17 mouse cellular contexts compared by ENCODE assay signal in the genomic region with DNA sequence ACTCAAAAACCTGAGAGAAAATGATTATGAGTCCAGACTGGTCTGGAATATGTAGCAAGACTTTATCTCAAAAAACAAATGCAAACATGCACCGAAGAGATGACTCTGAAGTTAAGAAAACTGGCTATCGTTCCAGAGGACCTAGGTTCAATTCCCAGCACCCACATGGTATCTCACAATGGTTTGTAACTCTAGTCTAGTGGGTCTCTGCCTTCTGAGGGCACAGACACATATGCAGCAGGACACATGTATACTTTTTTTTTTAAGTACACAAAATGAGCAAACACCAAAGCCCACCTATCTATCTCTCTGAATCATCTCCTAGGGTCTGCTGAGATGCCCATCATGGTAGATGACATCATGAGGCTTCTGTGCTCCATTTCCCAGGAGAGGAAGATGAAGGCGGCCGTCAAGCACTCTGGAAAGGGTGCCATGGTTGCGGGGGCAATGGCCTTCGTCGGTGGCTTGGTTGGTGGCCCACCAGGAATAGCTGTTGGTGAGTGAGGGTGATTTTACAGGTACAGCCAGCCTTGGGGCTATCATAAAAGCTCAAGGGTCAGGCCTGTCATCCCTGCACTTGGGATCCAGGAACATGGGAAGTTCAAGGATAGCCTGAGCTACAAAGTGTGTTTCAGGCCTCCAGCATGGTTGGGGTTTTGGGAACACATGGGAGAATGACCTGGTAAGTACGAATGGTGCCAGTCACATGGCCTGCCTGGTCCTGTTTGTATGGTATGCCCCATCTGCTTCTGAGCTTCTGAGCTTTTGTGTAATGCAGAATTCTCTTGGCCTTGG. TPM values are rescaled to one million over a fixed set of nuclear protein-coding genes. Genes with fewer than 3 reads are reported as not detected.
A peak's percentile ranks its signal among the peaks of the same experiment; 100 is the strongest.
DNase-seq lines count a peak whose midpoint lies in the region; ATAC-seq and TF ChIP-seq lines count a peak whose summit lies in the region.
"Had no signal": no experiment of that assay in that cellular context is flagged by ENCODE, and none has a peak within 500 bp of the region (broad histone marks: within the 10 kb centered on the region; RNA-seq: fewer than 3 reads in every experiment).

No protein-coding gene starts in this region.

- no peak overlapping the region for H3K9ac ChIP-seq in kidney, embryonic 14.5 days (ENCODE audit: low read depth, low read length)
- no peak overlapping the region for H3K9ac ChIP-seq in stomach, embryonic 16.5 days (ENCODE audit: low read length)
- H3K9ac ChIP-seq in stomach, postnatal 0 days (ENCODE audit: low read length), result no peak overlapping the region
- no peak overlapping the region for H3K9ac ChIP-seq in midbrain, embryonic 13.5 days (replicated peaks)
- H3K9ac ChIP-seq: forebrain, embryonic 12.5 days; hindbrain, embryonic 14.5 days; intestine, embryonic 15.5 days; liver, embryonic 14.5 days had no signal

- no peak overlapping the region for H3K4me3 ChIP-seq in kidney, embryonic 14.5 days (ENCODE audit: low read length)
- no peak overlapping the region for H3K4me3 ChIP-seq in stomach, embryonic 16.5 days (replicated peaks; ENCODE audit: low read length)
- no peak overlapping the region for H3K4me3 ChIP-seq in stomach, postnatal 0 days (ENCODE audit: low read depth, low read length)
- no peak overlapping the region for H3K4me3 ChIP-seq in small intestine, adult 2 months (ENCODE audit: low read depth, low read length)
- no peak overlapping the region for H3K4me3 ChIP-seq in midbrain, embryonic 13.5 days (replicated peaks)
- H3K4me3 ChIP-seq: forebrain, embryonic 12.5 days; intestine, embryonic 15.5 days had no signal

- no peak for ATAC-seq in kidney, embryonic 14.5 days (ENCODE audit: low FRiP score, low TSS enrichment)
- no peak for ATAC-seq in stomach, embryonic 16.5 days (ENCODE audit: insufficient read depth, low FRiP score)
- ATAC-seq in stomach, postnatal 0 days (ENCODE audit: low FRiP score, low TSS enrichment), result no peak
- no peak for ATAC-seq in megakaryocyte progenitor cell, adult 5-6 weeks (replicated peaks; ENCODE audit: poor library complexity)
- no peak for ATAC-seq in midbrain, embryonic 13.5 days
- ATAC-seq: intestine, embryonic 15.5 days had no signal

- 92% methylated on average over 8 of the region's 8 CpGs for WGBS in kidney, embryonic 14.5 days
- 88% methylated on average over 8 of the region's 8 CpGs for WGBS in stomach, embryonic 16.5 days
- WGBS in stomach, postnatal 0 days, result 84% methylated on average over 8 of the region's 8 CpGs
- 86% methylated on average over 8 of the region's 8 CpGs for WGBS in small intestine, adult 2 months
- WGBS in midbrain, embryonic 13.5 days, result 92% methylated on average over 8 of the region's 8 CpGs

- TF ChIP-seq EP300 in stomach, postnatal 0 days (optimal IDR thresholded peaks at IDR 0.05), result no peak

- no peaks in the 10 kb centered on the region; the same call in 1 of the 2 replicates for H3K9me3 ChIP-seq in kidney, embryonic 14.5 days (ENCODE audit: control insufficient read depth, low read length)
- H3K9me3 ChIP-seq in stomach, embryonic 16.5 days (replicated peaks; ENCODE audit: control insufficient read depth, low read length), result no peaks in the 10 kb centered on the region
- no peaks in the 10 kb centered on the region for H3K9me3 ChIP-seq in stomach, postnatal 0 days (ENCODE audit: control insufficient read depth, low read length)
- no peaks in the 10 kb centered on the region for H3K9me3 ChIP-seq in midbrain, embryonic 13.5 days
- H3K9me3 ChIP-seq: forebrain, embryonic 12.5 days; intestine, embryonic 15.5 days had no signal

- no peak for TF ChIP-seq CTCF in stomach, postnatal 0 days (IDR thresholded peaks at IDR 0.05; ENCODE audit: low read depth)
- no peak for TF ChIP-seq CTCF in small intestine, adult 2 months (IDR thresholded peaks at IDR 0.05; ENCODE audit: extremely low read depth, insufficient read length, insufficient replicate concordance, low read depth, low read length)

- DNase-seq in kidney, adult 9 months, result no peak
- DNase-seq in stomach, postnatal 0 days (ENCODE audit: low spot score), result no peak
- DNase-seq in forelimb bud, embryonic 11.5 days (ENCODE audit: low read depth, low spot score), result peak; percentile 40
- DNase-seq: cerebellum, adult 18-20 months; cerebellum, postnatal 36 days; heart, adult 18-20 months; right cerebral cortex, postnatal 4 days had no signal

- TF ChIP-seq POLR2A in small intestine, adult 2 months (IDR thresholded peaks at IDR 0.05; ENCODE audit: low read depth, low read length), result no peak

- H3K27ac ChIP-seq in kidney, embryonic 14.5 days (ENCODE audit: low read depth, low read length), result peak overlapping the region; percentile 24; the same call in 1 of the 2 replicates
- peak overlapping the region; percentile 51; the same call in 1 of the 2 replicates for H3K27ac ChIP-seq in stomach, embryonic 16.5 days (ENCODE audit: low read length)
- no peak overlapping the region for H3K27ac ChIP-seq in stomach, postnatal 0 days (replicated peaks)
- peak overlapping the region; percentile 76 for H3K27ac ChIP-seq in small intestine, adult 2 months (ENCODE audit: insufficient read depth, low read depth, low read length)
- H3K27ac ChIP-seq in midbrain, embryonic 13.5 days, result no peak overlapping the region
- H3K27ac ChIP-seq: forebrain, embryonic 12.5 days; hindbrain, embryonic 14.5 days; intestine, embryonic 15.5 days; liver, embryonic 14.5 days had no signal

- no peaks in the 10 kb centered on the region for H3K4me1 ChIP-seq in kidney, embryonic 14.5 days (ENCODE audit: control insufficient read depth, insufficient read depth, low read length)
- H3K4me1 ChIP-seq in stomach, embryonic 16.5 days (ENCODE audit: control insufficient read depth, insufficient read depth, low read length), result peaks cover 5% of the 10 kb centered on the region; the same call in 1 of the 2 replicates
- H3K4me1 ChIP-seq in stomach, postnatal 0 days (replicated peaks; ENCODE audit: control insufficient read depth, insufficient read depth), result no peaks in the 10 kb centered on the region; the same call in 1 of the 2 replicates
- peaks cover 21% of the 10 kb centered on the region; the same call in 1 of the 2 replicates for H3K4me1 ChIP-seq in small intestine, adult 2 months (ENCODE audit: control insufficient read depth, insufficient read depth, insufficient read length, low read length)
- peaks cover 9% of the 10 kb centered on the region for H3K4me1 ChIP-seq in midbrain, embryonic 13.5 days (replicated peaks)

- no peak overlapping the region for H3K4me2 ChIP-seq in kidney, embryonic 14.5 days (replicated peaks; ENCODE audit: low read depth, low read length)
- no peak overlapping the region for H3K4me2 ChIP-seq in stomach, embryonic 16.5 days (ENCODE audit: low read depth, low read length)
- no peak overlapping the region for H3K4me2 ChIP-seq in stomach, postnatal 0 days (replicated peaks; ENCODE audit: low read depth)
- no peak overlapping the region for H3K4me2 ChIP-seq in midbrain, embryonic 13.5 days (replicated peaks)
- H3K4me2 ChIP-seq: forebrain, embryonic 12.5 days; hindbrain, embryonic 14.5 days; intestine, embryonic 15.5 days; midbrain, embryonic 11.5 days had no signal

- no peaks in the 10 kb centered on the region for H3K27me3 ChIP-seq in kidney, embryonic 14.5 days (ENCODE audit: control insufficient read depth, insufficient read depth, low read length)
- H3K27me3 ChIP-seq in stomach, embryonic 16.5 days (ENCODE audit: control insufficient read depth, insufficient read depth, low read length), result no peaks in the 10 kb centered on the region
- H3K27me3 ChIP-seq in stomach, postnatal 0 days (ENCODE audit: control insufficient read depth, insufficient read depth, low read length), result no peaks in the 10 kb centered on the region
- H3K27me3 ChIP-seq in small intestine, adult 2 months (ENCODE audit: control insufficient read depth, insufficient read depth, low read length), result no peaks in the 10 kb centered on the region
- no peaks in the 10 kb centered on the region for H3K27me3 ChIP-seq in midbrain, embryonic 13.5 days
- H3K27me3 ChIP-seq: forebrain, embryonic 12.5 days; intestine, embryonic 15.5 days had no signal

- H3K36me3 ChIP-seq in kidney, embryonic 14.5 days (ENCODE audit: control insufficient read depth, insufficient read depth, low read length), result no peaks in the 10 kb centered on the region
- no peaks in the 10 kb centered on the region for H3K36me3 ChIP-seq in stomach, embryonic 16.5 days (ENCODE audit: control insufficient read depth, insufficient read depth, low read length)
- H3K36me3 ChIP-seq in stomach, postnatal 0 days (ENCODE audit: control insufficient read depth, insufficient read depth, low read length), result no peaks in the 10 kb centered on the region
- peaks cover 27% of the 10 kb centered on the region for H3K36me3 ChIP-seq in small intestine, adult 2 months (ENCODE audit: control insufficient read depth, insufficient read depth, low read length)
- H3K36me3 ChIP-seq in midbrain, embryonic 13.5 days, result peaks cover 16% of the 10 kb centered on the region
- H3K36me3 ChIP-seq: forebrain, embryonic 12.5 days; intestine, embryonic 15.5 days had no signal

RNA-seq across cellular contexts. Expression of gene 1600014C10Rik, which starts 5.5 kb away (rescaled TPM):
- polyA plus RNA-seq in kidney, embryonic 14.5 days (2014; fragmentation: Nextera tagmentation; extraction: Ambion mirVana), result 12.0 and 16.6 TPM in 2 replicates
- polyA plus RNA-seq in stomach, embryonic 16.5 days (2015; fragmentation: Nextera tagmentation; extraction: Ambion mirVana), result 15.9 and 17.0 TPM in 2 replicates
- polyA plus RNA-seq in stomach, postnatal 0 days (2015; fragmentation: Nextera tagmentation; extraction: Ambion mirVana), result 9.6 and 10.3 TPM in 2 replicates
- 8.8 and 27.4 TPM in 2 replicates for polyA plus RNA-seq in small intestine, adult 2 months (2012; rRNA removed)
- total RNA-seq in megakaryocyte progenitor cell, adult 5-6 weeks (2015), result 18.8 and 19.5 TPM in 2 replicates
- total RNA-seq in megakaryocyte progenitor cell, adult 5-6 weeks (2017), result 22.7 and 29.4 TPM in 2 replicates
- 21.7 and 22.6 TPM in 2 replicates for polyA plus RNA-seq in midbrain, embryonic 13.5 days (2015; fragmentation: Nextera tagmentation; extraction: Ambion mirVana)

RNA-seq across cellular contexts. Expression of gene Plekhf1, which starts 39.3 kb away (rescaled TPM):
- polyA plus RNA-seq in kidney, embryonic 14.5 days (2014; fragmentation: Nextera tagmentation; extraction: Ambion mirVana), result 3.8 and 4.9 TPM in 2 replicates
- polyA plus RNA-seq in stomach, embryonic 16.5 days (2015; fragmentation: Nextera tagmentation; extraction: Ambion mirVana), result 4.0 and 4.1 TPM in 2 replicates
- 1.9 and 2.0 TPM in 2 replicates for polyA plus RNA-seq in stomach, postnatal 0 days (2015; fragmentation: Nextera tagmentation; extraction: Ambion mirVana)
- 5.4 and 12.8 TPM in 2 replicates for polyA plus RNA-seq in small intestine, adult 2 months (2012; rRNA removed)
- 0.56 and 0.94 TPM in 2 replicates for total RNA-seq in megakaryocyte progenitor cell, adult 5-6 weeks (2015)
- total RNA-seq in megakaryocyte progenitor cell, adult 5-6 weeks (2017), result 0.46 and 1.1 TPM in 2 replicates
- 0.58 TPM in 2 replicates for polyA plus RNA-seq in midbrain, embryonic 13.5 days (2015; fragmentation: Nextera tagmentation; extraction: Ambion mirVana)

Comparison
In these comparisons a context has a peak if more than half of its experiments do, and no peak if none do; other contexts are left out.
1. H3K27ac ChIP-seq: peak in kidney, embryonic 14.5 days (single experiment), stomach, embryonic 16.5 days (single experiment) and small intestine, adult 2 months (single experiment); none in stomach, postnatal 0 days (single experiment) and midbrain, embryonic 13.5 days (single experiment).